Mouse (Mus musculus): ENCODE data around the gene Gm7173.

Gene Gm7173

DNA sequence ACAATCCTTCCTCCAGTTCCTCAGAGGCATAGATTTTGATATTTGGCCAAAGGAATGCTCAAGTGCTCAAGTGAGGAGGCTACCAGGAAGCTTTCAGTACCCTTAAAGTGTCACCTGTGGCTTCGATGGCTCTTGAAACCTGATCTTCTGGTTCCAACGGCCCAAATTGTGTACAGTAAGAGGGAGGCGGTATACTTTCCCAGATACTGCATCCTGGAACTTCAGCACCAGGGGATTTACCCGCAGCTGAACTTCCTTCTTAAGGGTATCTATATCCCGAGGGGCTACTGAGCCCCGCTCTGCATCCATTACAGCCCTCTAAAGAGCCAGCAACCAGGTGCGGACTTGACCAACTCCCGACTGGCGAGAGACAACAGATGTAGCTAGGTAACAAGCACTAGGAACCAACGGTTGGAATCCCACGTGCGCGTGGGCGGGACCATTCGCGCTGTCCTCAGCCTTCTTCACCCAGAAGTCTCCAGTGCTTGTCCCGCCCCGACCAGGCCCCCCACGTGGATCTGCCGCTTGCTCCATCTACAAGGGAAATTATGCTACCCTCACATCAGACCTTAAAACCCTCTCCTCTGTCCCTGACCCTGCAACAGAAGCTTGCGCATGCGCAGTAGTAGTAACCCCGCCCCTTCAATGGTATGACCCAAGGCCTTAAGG is at the start of gene Gm7173:
Gm7173 (minus strand) TSS at position 309 of the 669 bp plus-strand sequence.
- in situ Hi-C loops (cut with MboI, MseI) = no loop called here

- in situ Hi-C loops (cut with MboI, MseI) = no loop called here
Measured at GRCm38 (mm10) chrX:79517646-79518016, 546 bp upstream of the Gm7173 start.

- in situ Hi-C loops (cut with MboI, MseI) = no loop called here
Measured at GRCm38 (mm10) chrX:79316790-79317189, 200.3 kb downstream of the Gm7173 start.
